Mouse (Mus musculus) bone marrow, adult 2 months (tissue): ENCODE results near the gene Cmtm6. TPM values are rescaled to one million over a fixed set of nuclear protein-coding genes. Genes with fewer than 3 reads are reported as not detected.
"Not testable (repeated sequence)": the region's sequence is repeated elsewhere in the genome, so short reads cannot be mapped to it uniquely, and the experiment has no call there.

Experiments used
- H3K27ac ChIP-seq: fragments of 200-500 bp; 2 replicates; pipeline ENCODE4 v1.5.1; 2012; ENCODE audit warnings: low read depth, mild to moderate bottlenecking, control low read depth, inconsistent platforms, low read length; ENCODE audit not compliant: control insufficient read depth, poor library complexity, insufficient read depth
- H3K4me1 ChIP-seq: fragments of 200-500 bp; 2 replicates; pipeline ENCODE4 v1.6.1; 2011; ENCODE audit warnings: low read length; ENCODE audit not compliant: control insufficient read depth, insufficient read depth
- H3K4me3 ChIP-seq: fragments of 200-500 bp; replicated peaks from 2 replicates; pipeline ENCODE3; 2011; ENCODE audit warnings: mild to moderate bottlenecking, low read depth, low read length, control low read depth; ENCODE audit not compliant: control insufficient read depth
- CTCF ChIP-seq: fragments of 200-500 bp; IDR thresholded peaks from 2 replicates; pipeline ENCODE4 v1.5.1; 2011; ENCODE audit warnings: low read length, control low read depth; ENCODE audit not compliant: control insufficient read depth, insufficient read depth
- POLR2A ChIP-seq: fragments of 200-500 bp; IDR thresholded peaks from 2 replicates; pipeline ENCODE4 v1.6.1; 2011; ENCODE audit warnings: low read depth, mild to moderate bottlenecking, control low read depth, low read length, borderline replicate concordance; ENCODE audit not compliant: control insufficient read depth
- WGBS: fragments of 180-500 bp; shearing (Covaris S2); methylation state at CpG from one replicate; pipeline ENCODE4 v1.1.7; 2018; 5-methylcytosine and 5-hydroxymethylcytosine counted together
- polyA plus RNA-seq: library from polyadenylated mRNA; stranded (reverse); fragments of >200 nt; gene quantifications from 2 replicates; pipeline ENCODE4 v1.2.4, GENCODE M21; 2011; ENCODE audit warnings: low replicate concordance; ENCODE audit not compliant: missing spikeins, insufficient read depth, insufficient read length

Cmtm6 gene
- polyA plus RNA-seq, 1 experiment, result 21.3 TPM

DNA sequence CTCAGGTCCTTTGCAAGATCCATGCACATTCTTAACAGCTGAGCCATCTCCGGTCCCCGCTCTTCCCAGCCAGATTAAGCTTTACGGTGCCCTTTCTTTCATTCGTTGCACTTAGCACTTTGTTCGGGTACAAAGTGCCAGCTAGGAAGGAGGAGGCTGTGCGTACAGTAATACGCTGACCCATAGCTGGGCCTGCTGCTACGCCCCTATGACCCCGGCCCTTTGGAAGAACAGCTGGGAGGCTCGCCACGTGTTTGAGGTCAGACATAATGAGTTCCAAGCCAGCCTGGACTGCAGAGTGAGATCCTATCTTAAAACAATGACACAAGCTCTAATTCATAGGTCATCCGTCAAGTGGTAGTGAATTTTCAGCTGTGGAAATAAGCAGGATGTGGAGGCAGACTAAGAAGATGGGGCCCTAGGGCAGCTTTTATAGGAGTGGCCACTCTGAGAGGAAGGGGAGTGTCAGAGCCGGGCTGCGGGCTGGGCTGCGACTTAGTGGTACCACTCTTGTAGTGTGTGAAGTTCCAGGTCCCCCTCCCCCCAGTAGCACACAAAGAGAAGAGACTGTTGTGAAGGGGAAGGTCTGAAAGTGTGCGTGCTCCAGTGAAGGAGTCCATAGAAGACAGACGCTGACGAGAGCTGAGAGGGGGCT lies 14.1 kb upstream of the Cmtm6 start:
- no peaks in the 10 kb centered on the region for H3K4me1 ChIP-seq
- TF ChIP-seq CTCF, result no peak
- no peak for TF ChIP-seq POLR2A
- WGBS, result 90% methylated on average over 18 of the region's 18 CpGs
- no peak overlapping the region for H3K27ac ChIP-seq
- H3K4me3 ChIP-seq, result no peak overlapping the region

DNA sequence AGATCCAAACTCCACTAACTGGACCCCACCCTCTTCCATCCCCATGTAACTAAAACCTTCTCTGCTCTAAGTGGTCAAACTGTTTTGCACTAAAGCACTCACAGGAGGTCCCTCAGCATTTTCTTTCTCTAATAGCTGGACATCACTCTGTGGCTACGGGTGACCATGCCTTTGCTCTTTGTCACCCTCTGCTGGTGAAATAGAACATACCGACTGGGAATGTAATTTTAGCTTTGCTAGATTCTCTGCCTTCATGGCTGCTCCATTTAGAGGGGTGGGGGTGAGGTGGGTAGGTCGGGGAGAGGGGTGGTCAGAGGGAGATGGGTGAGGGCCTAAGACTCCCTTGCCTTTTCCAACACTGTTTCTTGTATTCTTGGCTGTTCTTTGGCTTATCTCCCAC lies 3.6 kb upstream of the Cmtm6 start:
- H3K4me3 ChIP-seq, result no peak overlapping the region
- H3K27ac ChIP-seq, result no peak overlapping the region
- TF ChIP-seq CTCF (peak; percentile 37), POLR2A (no peak)
- 4% methylated on average over 3 of the region's 3 CpGs for WGBS
- H3K4me1 ChIP-seq, result peaks cover under 1% of the 10 kb centered on the region; the same call in 1 of the 2 replicates

DNA sequence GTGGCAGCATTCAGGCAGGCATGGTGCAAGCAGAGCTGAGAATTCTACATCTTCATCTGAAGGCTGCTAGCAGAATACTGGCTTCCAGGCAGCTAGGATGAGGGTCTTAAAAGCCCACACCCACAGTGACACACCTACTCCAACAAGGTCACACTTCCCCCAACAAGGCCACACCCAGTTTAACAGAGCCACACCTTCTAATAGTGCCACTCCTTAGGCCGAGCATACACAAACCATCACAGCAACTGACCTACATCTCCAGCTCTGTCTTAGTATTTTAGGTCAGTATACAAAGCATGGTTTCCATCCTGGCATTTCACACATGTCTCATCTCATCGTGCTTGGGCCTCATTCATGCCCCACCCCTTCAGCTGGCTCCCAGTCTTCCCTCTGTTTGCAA lies 2.5 kb upstream of the Cmtm6 start:
- WGBS, result 43% methylated on average over 2 of the region's 2 CpGs
- H3K4me3 ChIP-seq, H3K27ac ChIP-seq, H3K4me1 ChIP-seq: not testable (repeated sequence)

DNA sequence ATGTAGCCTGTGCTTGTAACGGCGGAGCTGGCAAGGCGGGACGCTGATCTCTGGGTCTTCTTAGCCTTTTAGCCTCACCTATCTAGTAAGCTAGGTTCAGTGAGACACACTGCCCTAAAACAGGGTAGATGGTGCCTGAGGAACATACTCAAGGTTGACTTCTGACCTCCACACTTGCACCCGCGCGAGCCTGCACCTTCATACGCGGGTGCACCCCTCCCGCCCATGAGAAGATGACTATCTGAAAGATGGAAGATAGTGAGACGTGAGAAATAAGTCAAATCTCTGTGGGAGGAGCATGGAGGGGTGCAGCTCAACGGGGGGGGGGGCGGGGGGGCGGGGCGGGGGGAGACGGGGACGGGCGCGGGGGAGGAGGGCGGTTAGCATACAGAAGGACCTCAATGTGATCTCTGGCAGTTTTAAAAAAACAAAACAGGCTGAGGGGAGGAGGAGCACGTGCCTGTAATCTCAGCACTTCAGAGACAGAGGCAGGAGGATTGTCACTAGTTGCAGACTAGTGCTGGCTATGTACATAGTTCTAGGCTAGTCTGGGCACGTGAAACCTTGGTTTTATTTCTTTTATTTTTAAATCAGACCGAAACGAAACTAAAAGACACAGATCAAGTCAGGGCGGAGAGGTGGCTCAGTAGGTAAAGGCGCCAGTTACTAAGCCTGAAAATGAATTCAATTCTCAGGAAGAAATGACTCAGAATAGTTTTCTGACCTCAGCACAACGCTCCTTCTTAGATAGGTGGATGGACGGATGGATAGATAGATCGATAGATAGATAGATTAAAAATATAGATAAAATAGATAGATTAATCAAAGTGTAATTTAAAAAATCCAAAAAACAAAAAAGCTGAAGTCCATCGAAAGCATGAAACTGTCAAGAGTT lies 758 bp upstream of the Cmtm6 start:
- no peak for TF ChIP-seq CTCF
- TF ChIP-seq POLR2A, result no peak
- H3K4me3 ChIP-seq, result peak overlapping the region; percentile 61
- peaks cover 2% of the 10 kb centered on the region; the same call in 1 of the 2 replicates for H3K4me1 ChIP-seq
- WGBS, result 15% methylated on average over 22 of the region's 30 CpGs
- H3K27ac ChIP-seq, result no peak overlapping the region

DNA sequence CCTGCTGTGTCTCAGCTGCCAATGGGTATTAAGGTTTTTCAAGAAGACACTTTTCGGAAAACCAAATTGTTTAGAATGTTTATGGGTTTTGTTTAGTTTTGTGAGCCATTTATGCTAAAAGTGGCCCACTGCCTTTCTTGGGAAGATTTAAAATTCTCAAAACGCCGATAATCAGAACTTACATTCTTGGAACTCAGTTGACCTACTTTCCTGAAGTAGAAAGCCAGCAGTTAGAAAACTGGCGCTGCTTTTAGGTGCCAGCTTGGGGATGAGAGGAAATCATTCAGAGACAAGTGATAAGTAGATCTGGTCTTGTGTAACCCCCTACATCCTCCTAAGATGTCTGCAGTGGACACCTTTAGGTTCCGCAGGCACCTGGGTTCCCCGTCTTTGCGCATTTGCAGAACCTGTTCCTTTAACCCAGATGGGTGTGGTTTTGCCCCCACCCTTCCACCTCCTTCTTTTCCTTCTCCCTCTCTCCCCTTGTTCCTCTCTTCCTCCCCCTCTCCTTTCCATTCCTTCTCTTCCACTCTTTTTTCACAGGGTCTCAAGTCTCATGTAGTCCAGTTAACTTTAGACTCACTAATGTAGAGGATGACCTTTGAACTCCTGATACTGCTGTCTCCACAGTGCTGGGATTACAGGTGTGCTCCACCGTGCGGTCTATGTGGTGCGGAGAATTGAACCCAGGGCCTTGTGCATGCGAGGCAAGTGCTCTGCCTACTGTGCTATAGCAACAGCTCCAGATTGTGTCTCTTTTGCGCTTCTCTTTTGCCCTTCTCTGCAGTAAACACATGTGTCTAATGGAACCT lies 1.2 kb downstream of the Cmtm6 start:
- H3K27ac ChIP-seq, result no peak overlapping the region; the same call in 1 of the 2 replicates
- WGBS, result 27% methylated on average over 12 of the region's 12 CpGs
- H3K4me1 ChIP-seq, result peaks cover 2% of the 10 kb centered on the region; the same call in 1 of the 2 replicates
- TF ChIP-seq CTCF, result no peak
- TF ChIP-seq POLR2A, result no peak
- H3K4me3 ChIP-seq, result peak overlapping the region; percentile 100

DNA sequence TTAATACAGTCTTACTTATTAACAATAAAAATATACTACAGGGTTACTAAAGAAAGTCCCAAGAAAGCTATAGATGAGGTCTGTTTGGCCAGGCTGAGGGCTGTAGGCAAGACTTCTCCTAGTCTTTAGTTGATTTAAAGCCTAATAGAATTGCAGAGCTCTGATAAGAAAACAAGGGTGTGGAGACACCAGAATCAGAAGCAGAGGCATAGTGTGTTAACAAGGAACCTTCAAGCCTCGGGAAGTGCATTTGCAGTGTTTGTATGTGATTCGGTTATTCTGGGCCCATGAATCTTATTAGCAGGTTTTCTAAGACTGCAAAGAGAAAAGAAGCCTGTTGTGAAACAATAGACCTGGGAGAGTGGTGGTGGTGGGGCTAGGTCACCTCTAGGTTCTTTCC lies 2.3 kb downstream of the Cmtm6 start:
- no peak overlapping the region for H3K27ac ChIP-seq
- no peak overlapping the region for H3K4me3 ChIP-seq
- TF ChIP-seq CTCF (no peak), POLR2A (no peak)
- 57% methylated on average over 2 of the region's 2 CpGs for WGBS
- peaks cover 2% of the 10 kb centered on the region; the same call in 1 of the 2 replicates for H3K4me1 ChIP-seq

DNA sequence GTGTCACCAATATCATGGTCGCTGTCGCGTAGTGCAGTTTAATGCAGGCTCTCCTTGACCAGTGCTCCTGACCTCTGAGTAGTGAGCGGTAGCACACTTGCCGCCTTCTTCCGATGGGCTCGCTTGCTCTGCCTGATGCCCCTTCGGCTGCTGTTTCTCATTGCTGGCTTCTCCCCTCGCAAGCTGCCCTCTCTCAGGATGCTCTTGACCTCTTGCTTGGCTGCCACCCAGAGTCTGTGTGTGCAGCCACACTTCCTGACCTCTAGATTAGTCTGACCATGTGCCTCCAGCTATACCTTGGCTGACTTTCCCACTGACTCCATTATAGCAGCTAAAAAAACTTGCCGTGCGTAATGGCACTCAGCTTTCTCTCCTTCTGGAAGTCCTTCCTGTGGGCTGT lies 5.5 kb downstream of the Cmtm6 start:
- TF ChIP-seq CTCF (no peak), POLR2A (no peak)
- Histone ChIP-seq H3K4me1 (peaks cover 7% of the 10 kb centered on the region), H3K4me3 (no peak overlapping the region), H3K27ac (no peak overlapping the region)
- 60% methylated on average over 11 of the region's 11 CpGs for WGBS

DNA sequence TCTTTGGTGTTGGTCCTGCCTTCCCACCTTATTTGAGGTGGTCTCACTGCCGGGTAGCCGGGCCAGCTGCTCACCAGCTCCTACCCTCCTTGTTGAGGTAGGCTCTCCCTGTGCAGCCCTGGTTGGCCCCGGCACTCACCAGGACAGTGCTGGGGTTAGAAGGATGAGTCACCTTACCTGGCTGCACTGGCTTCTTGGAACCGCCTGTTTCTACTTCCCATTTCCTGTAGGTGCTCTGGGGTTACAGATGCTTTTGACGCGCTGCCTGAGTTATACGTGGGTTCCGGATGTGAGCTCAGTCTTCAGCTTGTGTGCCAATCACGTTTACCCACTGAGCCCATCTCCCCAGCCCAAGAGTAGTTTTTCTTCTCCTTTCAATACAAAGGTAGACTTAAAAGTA lies 9.4 kb downstream of the Cmtm6 start:
- H3K4me3 ChIP-seq, result no peak overlapping the region
- TF ChIP-seq POLR2A (no peak), CTCF (no peak)
- peaks cover 17% of the 10 kb centered on the region for H3K4me1 ChIP-seq
- H3K27ac ChIP-seq, result peak overlapping the region; percentile 41; the same call in 1 of the 2 replicates
- 80% methylated on average over 9 of the region's 9 CpGs for WGBS
